Mouse (Mus musculus): ENCODE measurements at regions not wholly inside any gene's neighbourhood (a gene's known extent, or its start where the extent isn't known, plus 50 kb on each side); places are given as distances from the start of the nearest gene placed in this dataset.

GRCm38 (mm10) chr3:17501556-17501955, 446.7 kb upstream of the Cypt12 start:
- Histone ChIP-seq H3K36me3 (ENCODE audit: insufficient read depth, low read length) (no peaks in the 10 kb centered on the region), H3K27me3 (ENCODE audit: insufficient read depth, low read length) (no peaks in the 10 kb centered on the region), H3K27ac (no peak overlapping the region), H3K4me2 (ENCODE audit: low read depth, low read length) (no peak overlapping the region), H3K4me1 (ENCODE audit: insufficient read depth, low read length) (no peaks in the 10 kb centered on the region), H3K9ac (replicated peaks; ENCODE audit: low read length) (no peak overlapping the region), H3K4me3 (ENCODE audit: low read length) (no peak overlapping the region), H3K9me3 (ENCODE audit: low read length) (no peaks in the 10 kb centered on the region)
- peak; percentile 50 for DNase-seq (ENCODE audit: low spot score)
- ATAC-seq = no peak
- 51% methylated on average over 2 of the region's 2 CpGs for WGBS
- TF ChIP-seq CTCF (IDR thresholded peaks at IDR 0.05; ENCODE audit: low read depth) = no peak

- ATAC-seq (no peak), DNase-seq (ENCODE audit: low spot score) (peak; percentile 48)
- no peak for TF ChIP-seq CTCF (IDR thresholded peaks at IDR 0.05; ENCODE audit: low read depth)
- H3K4me3 ChIP-seq (ENCODE audit: low read length) = no peak overlapping the region
- no peak overlapping the region for H3K9ac ChIP-seq (replicated peaks; ENCODE audit: low read length)
- no peaks in the 10 kb centered on the region for H3K36me3 ChIP-seq (ENCODE audit: insufficient read depth, low read length)
- no peaks in the 10 kb centered on the region for H3K9me3 ChIP-seq (ENCODE audit: low read length)
- H3K4me2 ChIP-seq (ENCODE audit: low read depth, low read length) = no peak overlapping the region
- H3K27ac ChIP-seq = no peak overlapping the region
- no peaks in the 10 kb centered on the region for H3K27me3 ChIP-seq (ENCODE audit: insufficient read depth, low read length)
- H3K4me1 ChIP-seq (ENCODE audit: insufficient read depth, low read length) = no peaks in the 10 kb centered on the region
These were observed 406.9 kb upstream of the Cypt12 start for GRCm38 (mm10) chr3:17541346-17541745.

DNA sequence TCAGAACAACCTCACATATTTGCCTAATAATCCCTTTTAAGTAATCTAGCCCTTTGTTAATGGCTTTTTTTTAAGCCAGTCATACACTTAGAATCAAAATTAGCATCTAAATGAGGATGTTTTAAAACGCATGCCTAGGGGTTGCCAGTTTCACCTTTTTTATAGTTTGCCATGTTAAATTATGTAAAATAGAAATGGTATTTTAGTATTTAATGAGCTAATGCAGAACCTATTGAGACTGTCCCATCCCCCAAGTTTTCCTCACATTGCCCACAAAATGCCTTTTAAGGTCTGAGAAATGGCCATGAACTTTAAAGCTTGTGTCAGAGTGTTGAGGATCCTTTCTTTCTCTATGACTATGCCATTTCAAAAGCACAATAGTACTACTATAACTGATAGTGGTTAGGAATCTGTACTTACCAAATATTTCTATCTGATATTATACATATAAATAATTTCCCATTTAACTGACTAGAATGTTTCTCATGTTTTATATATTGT, 400.6 kb upstream of the Cypt12 start:
- no peak for TF ChIP-seq CTCF (IDR thresholded peaks at IDR 0.05; ENCODE audit: low read depth)
- no peak for ATAC-seq
- Histone ChIP-seq H3K4me1 (ENCODE audit: insufficient read depth, low read length) (no peaks in the 10 kb centered on the region), H3K9ac (replicated peaks; ENCODE audit: low read length) (no peak overlapping the region), H3K36me3 (ENCODE audit: insufficient read depth, low read length) (no peaks in the 10 kb centered on the region), H3K4me2 (ENCODE audit: low read depth, low read length) (no peak overlapping the region), H3K27me3 (ENCODE audit: insufficient read depth, low read length) (no peaks in the 10 kb centered on the region), H3K27ac (no peak overlapping the region), H3K9me3 (ENCODE audit: low read length) (no peaks in the 10 kb centered on the region), H3K4me3 (ENCODE audit: low read length) (no peak overlapping the region)
- no peak for DNase-seq (ENCODE audit: low spot score)
- WGBS = 25% methylated on average over 1 of the region's 1 CpGs

DNA sequence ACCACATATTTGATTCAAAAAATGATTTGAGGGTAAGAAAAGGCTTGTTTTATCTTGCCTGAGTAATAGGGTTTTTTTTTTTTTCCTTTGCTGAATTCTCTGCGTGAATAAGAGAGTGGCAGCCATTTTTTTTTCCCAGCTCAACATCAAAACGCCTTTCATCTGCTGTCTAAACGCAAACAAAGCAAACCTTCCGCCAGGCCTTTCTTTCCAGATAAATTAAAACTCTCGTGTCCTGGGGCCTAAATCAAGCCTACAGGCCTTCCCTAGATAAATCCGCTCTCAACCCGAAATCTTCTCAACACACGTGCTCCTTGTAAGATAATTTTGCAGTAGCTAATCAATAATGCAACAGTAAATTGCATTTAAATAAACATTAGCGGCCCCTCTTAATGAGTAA, 365.7 kb upstream of the Cypt12 start:
- Histone ChIP-seq H3K4me2 (ENCODE audit: low read depth, low read length) (peak overlapping the region; percentile 25; the same call in 1 of the 2 replicates), H3K9me3 (ENCODE audit: low read length) (no peaks in the 10 kb centered on the region), H3K9ac (replicated peaks; ENCODE audit: low read length) (peak overlapping the region; percentile 28; the same call in 1 of the 2 replicates), H3K4me1 (ENCODE audit: insufficient read depth, low read length) (no peaks in the 10 kb centered on the region), H3K27ac (peak overlapping the region; percentile 69), H3K36me3 (ENCODE audit: insufficient read depth, low read length) (no peaks in the 10 kb centered on the region), H3K4me3 (ENCODE audit: low read length) (no peak overlapping the region), H3K27me3 (ENCODE audit: insufficient read depth, low read length) (no peaks in the 10 kb centered on the region)
- 0 out of 2 replicates have a peak, but pooled peaks have one; percentile 61 for ATAC-seq
- DNase-seq (ENCODE audit: low spot score) = peak; percentile 73
- WGBS = 24% methylated on average over 9 of the region's 9 CpGs
- TF ChIP-seq CTCF (IDR thresholded peaks at IDR 0.05; ENCODE audit: low read depth) = no peak

DNA sequence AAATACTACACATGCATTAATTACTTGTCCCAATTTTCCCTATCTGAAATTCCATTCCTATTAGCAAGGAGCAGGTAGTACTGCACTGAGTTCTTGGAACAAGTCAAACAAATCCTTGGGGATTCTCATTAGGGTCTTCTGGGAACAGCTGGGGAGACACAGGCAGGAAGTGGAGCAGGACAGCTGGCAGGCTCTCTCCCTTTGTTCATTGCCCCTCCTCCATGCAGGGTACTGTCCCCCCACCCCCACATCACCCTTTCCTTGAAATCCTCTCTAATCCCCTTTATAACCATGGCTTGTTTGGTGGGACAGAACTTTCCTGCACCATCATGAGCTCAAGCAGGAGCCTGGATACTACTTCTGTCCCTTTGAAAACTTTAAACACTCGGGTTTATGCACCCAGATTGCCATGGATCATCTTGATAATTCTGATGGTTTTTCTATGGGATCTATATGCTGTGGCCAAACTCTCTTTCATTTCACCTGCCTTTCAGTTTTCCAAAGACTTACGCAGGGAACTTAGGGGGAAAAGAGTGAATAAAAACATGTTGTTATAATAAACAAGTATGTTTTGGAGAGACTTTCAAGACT, 358.2 kb upstream of the Cypt12 start:
- no peak for DNase-seq (ENCODE audit: low spot score)
- Histone ChIP-seq H3K9ac (replicated peaks; ENCODE audit: low read length) (no peak overlapping the region), H3K4me3 (ENCODE audit: low read length) (no peak overlapping the region), H3K36me3 (ENCODE audit: insufficient read depth, low read length) (no peaks in the 10 kb centered on the region), H3K27ac (no peak overlapping the region), H3K4me2 (ENCODE audit: low read depth, low read length) (no peak overlapping the region), H3K27me3 (ENCODE audit: insufficient read depth, low read length) (no peaks in the 10 kb centered on the region), H3K4me1 (ENCODE audit: insufficient read depth, low read length) (no peaks in the 10 kb centered on the region), H3K9me3 (ENCODE audit: low read length) (no peaks in the 10 kb centered on the region)
- no peak for TF ChIP-seq CTCF (IDR thresholded peaks at IDR 0.05; ENCODE audit: low read depth)
- 68% methylated on average over 2 of the region's 2 CpGs for WGBS
- no peak for ATAC-seq

DNA sequence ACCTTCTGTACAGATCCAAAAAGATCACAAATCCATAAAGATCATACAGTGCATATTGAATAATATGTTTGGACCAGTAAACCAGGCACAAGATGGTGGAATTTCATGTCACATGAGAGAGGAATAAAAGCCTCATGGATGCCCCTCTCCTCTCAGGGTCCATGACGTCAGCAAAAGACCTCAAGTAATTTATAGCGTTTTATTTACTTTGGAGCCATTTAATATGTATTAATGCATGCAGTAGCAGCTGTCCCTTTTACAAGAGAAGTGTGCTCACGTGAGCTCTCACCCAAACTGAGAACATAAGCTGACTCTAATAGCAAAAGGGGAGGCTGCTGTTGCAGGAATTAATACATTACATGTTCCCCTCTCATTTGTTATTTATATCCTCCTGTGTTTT, 355.7 kb upstream of the Cypt12 start:
- ATAC-seq (no peak), DNase-seq (ENCODE audit: low spot score) (no peak)
- Histone ChIP-seq H3K4me3 (ENCODE audit: low read length) (no peak overlapping the region), H3K9ac (replicated peaks; ENCODE audit: low read length) (no peak overlapping the region), H3K27ac (no peak overlapping the region), H3K4me2 (ENCODE audit: low read depth, low read length) (no peak overlapping the region), H3K9me3 (ENCODE audit: low read length) (no peaks in the 10 kb centered on the region), H3K36me3 (ENCODE audit: insufficient read depth, low read length) (no peaks in the 10 kb centered on the region), H3K4me1 (ENCODE audit: insufficient read depth, low read length) (no peaks in the 10 kb centered on the region), H3K27me3 (ENCODE audit: insufficient read depth, low read length) (no peaks in the 10 kb centered on the region)
- 47% methylated on average over 3 of the region's 3 CpGs for WGBS
- TF ChIP-seq CTCF (IDR thresholded peaks at IDR 0.05; ENCODE audit: low read depth) = no peak

DNA sequence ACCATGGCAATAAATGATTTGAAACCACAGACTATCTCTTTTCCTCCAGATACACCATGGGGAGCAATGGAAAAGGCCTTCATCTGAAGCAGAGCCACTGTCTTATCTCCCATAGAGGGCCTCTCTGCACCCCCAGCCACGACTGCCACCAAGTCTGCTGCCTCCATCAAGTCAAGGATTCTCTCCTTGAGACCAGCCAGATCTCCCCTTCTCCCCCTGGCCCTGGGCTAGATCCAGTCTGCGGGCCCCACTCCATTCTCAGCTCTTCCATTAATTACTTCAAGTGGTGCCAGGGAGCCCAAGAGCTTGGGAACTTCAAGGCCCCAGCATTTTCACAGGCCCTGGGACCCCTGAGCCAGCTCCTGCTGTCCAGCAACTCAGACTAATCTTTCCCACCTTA, 351.8 kb upstream of the Cypt12 start:
- Histone ChIP-seq H3K9me3 (ENCODE audit: low read length) (no peaks in the 10 kb centered on the region), H3K9ac (replicated peaks; ENCODE audit: low read length) (no peak overlapping the region), H3K27me3 (ENCODE audit: insufficient read depth, low read length) (no peaks in the 10 kb centered on the region), H3K27ac (no peak overlapping the region), H3K4me3 (ENCODE audit: low read length) (no peak overlapping the region), H3K4me2 (ENCODE audit: low read depth, low read length) (no peak overlapping the region), H3K36me3 (ENCODE audit: insufficient read depth, low read length) (no peaks in the 10 kb centered on the region), H3K4me1 (ENCODE audit: insufficient read depth, low read length) (no peaks in the 10 kb centered on the region)
- DNase-seq (ENCODE audit: low spot score) (no peak), ATAC-seq (no peak)
- 76% methylated on average over 2 of the region's 2 CpGs for WGBS
- no peak for TF ChIP-seq CTCF (IDR thresholded peaks at IDR 0.05; ENCODE audit: low read depth)
